Mouse (Mus musculus): Measurements from ENCODE around the gene Rnf214.

- no peak for TF ChIP-seq CTCF (IDR thresholded peaks at IDR 0.05; ENCODE audit: control insufficient read depth, insufficient read depth, low read length)
- TF ChIP-seq POLR2A (IDR thresholded peaks at IDR 0.05; ENCODE audit: borderline replicate concordance, control insufficient read depth, low read depth, low read length), result no peak
These were observed 36.2 kb upstream of the Rnf214 start for GRCm38 (mm10) chr9:45942916-45943315.

All from bone marrow, adult 2 months (tissue).